8 mouse cellular contexts compared by ENCODE assay signal in the genomic region with DNA sequence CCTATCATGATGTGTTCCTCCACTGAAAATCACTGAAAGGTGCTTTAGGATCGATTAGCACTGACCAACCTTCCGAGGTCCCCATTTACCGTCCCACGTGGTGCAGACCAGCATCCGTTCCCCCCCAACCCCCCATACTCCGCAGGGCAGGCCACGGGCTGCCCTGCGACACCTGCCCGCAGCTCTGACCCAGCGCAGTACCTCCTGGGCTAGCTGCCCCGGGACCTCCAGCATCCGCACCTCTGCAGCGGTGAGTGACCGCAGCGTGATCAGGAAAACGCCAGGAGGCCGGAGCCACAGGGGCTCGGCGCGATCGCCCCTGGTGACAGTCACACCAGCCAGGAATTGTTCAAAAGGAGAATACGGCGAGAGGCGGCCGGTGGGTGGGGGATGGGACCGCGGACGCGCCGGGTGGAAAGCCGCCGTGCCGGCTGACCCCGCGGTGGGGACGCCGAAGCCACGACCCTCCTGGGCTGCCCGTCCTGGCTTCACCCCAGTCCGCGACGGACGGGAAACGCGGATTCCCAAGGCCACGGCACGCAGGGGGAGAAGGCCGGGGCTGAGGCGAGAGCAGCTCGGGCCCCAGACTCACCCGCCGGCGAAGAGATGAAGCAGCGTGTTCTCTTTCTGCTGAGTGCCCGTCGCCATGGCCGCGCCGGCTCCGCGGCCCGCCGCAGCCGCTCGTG. TPM values are rescaled to one million over a fixed set of nuclear protein-coding genes. Genes with fewer than 3 reads are reported as not detected.
DNase-seq lines count a peak whose midpoint lies in the region; ATAC-seq and TF ChIP-seq lines count a peak whose summit lies in the region.

No protein-coding gene starts in this region.

- no peaks in the 10 kb centered on the region for H3K36me3 ChIP-seq in ES-E14 (ENCODE audit: control insufficient read depth, insufficient read depth, low read length, poor library complexity, severe bottlenecking)
- no peaks in the 10 kb centered on the region for H3K36me3 ChIP-seq in hindbrain, embryonic 12.5 days
- no peaks in the 10 kb centered on the region for H3K36me3 ChIP-seq in liver, embryonic 16.5 days (ENCODE audit: control insufficient read depth, insufficient read depth)
- H3K36me3 ChIP-seq in stomach, embryonic 16.5 days (ENCODE audit: control insufficient read depth, insufficient read depth, low read length) = no peaks in the 10 kb centered on the region

- H3K27ac ChIP-seq in ES-E14 (ENCODE audit: insufficient read depth, low read depth, low read length, poor library complexity, severe bottlenecking) = no peak overlapping the region
- H3K27ac ChIP-seq in hindbrain, embryonic 12.5 days = peak overlapping the region; percentile 87
- H3K27ac ChIP-seq in liver, embryonic 16.5 days (ENCODE audit: low read length) = peak overlapping the region; percentile 48
- 0 out of 2 replicates have a peak overlapping the region, but pooled peaks have one; percentile 12 for H3K27ac ChIP-seq in stomach, embryonic 16.5 days (ENCODE audit: low read length)

- DNase-seq in layer of hippocampus, postnatal 25 days (ENCODE audit: extremely low spot score in 1 of 2, low spot score in 1 of 2) = peak; percentile 40 to 48
- DNase-seq in layer of hippocampus, postnatal 10 days (ENCODE audit: low spot score in 2 of 2) = no peak
- DNase-seq in ES-E14 (ENCODE audit: low read depth, low spot score) = no peak
- peak; percentile 43 for DNase-seq in embryo, embryonic 9.5 days (ENCODE audit: extremely low spot score)
- DNase-seq in layer of hippocampus, postnatal 36 days = no peak

- peak overlapping the region; percentile 88 for H3K9ac ChIP-seq in ES-E14 (ENCODE audit: insufficient read depth, low read depth, low read length, poor library complexity, severe bottlenecking)
- H3K9ac ChIP-seq in hindbrain, embryonic 12.5 days = peak overlapping the region; percentile 88
- peak overlapping the region; percentile 73 for H3K9ac ChIP-seq in liver, embryonic 16.5 days (ENCODE audit: low read depth, low read length)
- H3K9ac ChIP-seq in stomach, embryonic 16.5 days (ENCODE audit: low read length) = peak overlapping the region; percentile 84

- H3K4me2 ChIP-seq in hindbrain, embryonic 12.5 days (replicated peaks) = peak overlapping the region; percentile 97
- H3K4me2 ChIP-seq in liver, embryonic 16.5 days (ENCODE audit: low read depth, low read length) = peak overlapping the region; percentile 94
- H3K4me2 ChIP-seq in stomach, embryonic 16.5 days (ENCODE audit: low read depth, low read length) = peak overlapping the region; percentile 98

- WGBS in hindbrain, embryonic 12.5 days = 1% methylated on average over 62 of the region's 65 CpGs
- under 1% methylated on average over 65 of the region's 65 CpGs for WGBS in liver, embryonic 16.5 days (ENCODE audit: insufficient replicate concordance)
- under 1% methylated on average over 61 of the region's 65 CpGs for WGBS in stomach, embryonic 16.5 days

- peaks cover 9% of the 10 kb centered on the region; the same call in 1 of the 2 replicates for H3K27me3 ChIP-seq in hindbrain, embryonic 12.5 days
- peaks cover 3% of the 10 kb centered on the region for H3K27me3 ChIP-seq in liver, embryonic 16.5 days (ENCODE audit: control insufficient read depth, insufficient read depth, low read depth, low read length)
- no peaks in the 10 kb centered on the region for H3K27me3 ChIP-seq in stomach, embryonic 16.5 days (ENCODE audit: control insufficient read depth, insufficient read depth, low read length)

- peak; percentile 76 for ATAC-seq in hindbrain, embryonic 12.5 days (ENCODE audit: low FRiP score)
- ATAC-seq in liver, embryonic 16.5 days (ENCODE audit: low read depth) = peak; percentile 11
- peak; percentile 5 for ATAC-seq in stomach, embryonic 16.5 days (ENCODE audit: insufficient read depth, low FRiP score)

- peak overlapping the region; percentile 86 to 89 for H3K4me3 ChIP-seq in ES-E14 (ENCODE audit: insufficient read depth in 1 of 2, low read depth in 1 of 2, low read length in 2 of 2, poor library complexity in 1 of 2, severe bottlenecking in 1 of 2)
- H3K4me3 ChIP-seq in hindbrain, embryonic 12.5 days = peak overlapping the region; percentile 77
- H3K4me3 ChIP-seq in liver, embryonic 16.5 days (ENCODE audit: low read depth, low read length) = peak overlapping the region; percentile 69
- H3K4me3 ChIP-seq in stomach, embryonic 16.5 days (replicated peaks; ENCODE audit: low read length) = peak overlapping the region; percentile 79

- in situ Hi-C loops in ES-E14 (cut with MboI; ENCODE audit: low sequenced_read_pairs in 2 of 2, unreplicated experiment in 2 of 2) = no loop called here

- H3K9me3 ChIP-seq in ES-E14 (ENCODE audit: control insufficient read depth, insufficient read depth, low read depth, low read length) = no peaks in the 10 kb centered on the region
- H3K9me3 ChIP-seq in hindbrain, embryonic 12.5 days (replicated peaks) = no peaks in the 10 kb centered on the region
- no peaks in the 10 kb centered on the region for H3K9me3 ChIP-seq in liver, embryonic 16.5 days (replicated peaks; ENCODE audit: control insufficient read depth, low read length)
- no peaks in the 10 kb centered on the region for H3K9me3 ChIP-seq in stomach, embryonic 16.5 days (replicated peaks; ENCODE audit: control insufficient read depth, low read length)

- H3K4me1 ChIP-seq in ES-E14 (ENCODE audit: control insufficient read depth in 2 of 2, insufficient read depth in 2 of 2, low read length in 2 of 2, poor library complexity in 1 of 2) = peaks cover 0 to 9% of the 10 kb centered on the region in 2 experiments; a peak in 1 of 4 replicates
- peaks cover 22% of the 10 kb centered on the region for H3K4me1 ChIP-seq in hindbrain, embryonic 12.5 days
- H3K4me1 ChIP-seq in liver, embryonic 16.5 days (ENCODE audit: control insufficient read depth, low read depth, low read length) = peaks cover 17% of the 10 kb centered on the region
- H3K4me1 ChIP-seq in stomach, embryonic 16.5 days (ENCODE audit: control insufficient read depth, insufficient read depth, low read length) = peaks cover 19% of the 10 kb centered on the region

TF ChIP-seq in ES-E14, 5 proteins besides CTCF, POLR2A, EP300 and RAD21:
- TF ChIP-seq ZNF384 (IDR thresholded peaks at IDR 0.05; ENCODE audit: low read depth, low read length) (no peak), HCFC1 (IDR thresholded peaks at IDR 0.05; ENCODE audit: borderline replicate concordance, insufficient read depth, low read length) (no peak), MAFK (IDR thresholded peaks at IDR 0.05; ENCODE audit: insufficient read depth, low read depth, low read length) (no peak), CHD2 (IDR thresholded peaks at IDR 0.05; ENCODE audit: low read depth, low read length) (no peak), ZC3H11A (IDR thresholded peaks at IDR 0.05; ENCODE audit: borderline replicate concordance, low read depth, low read length) (no peak)

RNA-seq across cellular contexts. Expression of gene Slc25a33, which starts 0.5 kb away (rescaled TPM):
- 10 to 100 TPM; 31.0 to 38.8 TPM for total RNA-seq in layer of hippocampus, postnatal 25 days (2021)
- total RNA-seq in layer of hippocampus, postnatal 10 days (2021) = 10 to 100 TPM; 28.4 to 30.7 TPM
- 11.5 and 12.2 TPM in 2 replicates for total RNA-seq in ES-E14 (2012; rRNA removed)
- polyA plus RNA-seq in hindbrain, embryonic 12.5 days (2016; fragmentation: Nextera tagmentation; extraction: Ambion mirVana) = 18.8 and 18.9 TPM in 2 replicates
- 10.7 and 11.3 TPM in 2 replicates for polyA plus RNA-seq in liver, embryonic 16.5 days (2015; fragmentation: Nextera tagmentation; extraction: Ambion mirVana)
- polyA plus RNA-seq in stomach, embryonic 16.5 days (2015; fragmentation: Nextera tagmentation; extraction: Ambion mirVana) = 7.8 and 8.1 TPM in 2 replicates
- total RNA-seq in layer of hippocampus, postnatal 36 days (2021) = 10 to 100 TPM; 33.0 to 36.4 TPM

RNA-seq across cellular contexts. Expression of gene Tmem201, which starts 35.7 kb away (rescaled TPM):
- 10 to 100 TPM; 66.5 to 70.7 TPM for total RNA-seq in layer of hippocampus, postnatal 25 days (2021)
- total RNA-seq in layer of hippocampus, postnatal 10 days (2021) = 10 to 100 TPM; 66.7 to 66.8 TPM
- 47.3 and 66.6 TPM in 2 replicates for total RNA-seq in ES-E14 (2012; rRNA removed)
- 39.6 and 39.7 TPM in 2 replicates for polyA plus RNA-seq in hindbrain, embryonic 12.5 days (2016; fragmentation: Nextera tagmentation; extraction: Ambion mirVana)
- polyA plus RNA-seq in liver, embryonic 16.5 days (2015; fragmentation: Nextera tagmentation; extraction: Ambion mirVana) = 5.4 and 6.5 TPM in 2 replicates
- polyA plus RNA-seq in stomach, embryonic 16.5 days (2015; fragmentation: Nextera tagmentation; extraction: Ambion mirVana) = 19.7 and 20.1 TPM in 2 replicates
- 10 to 100 TPM; 64.9 to 67.5 TPM for total RNA-seq in layer of hippocampus, postnatal 36 days (2021)

Comparison
In these comparisons a context has a peak if more than half of its experiments do, and no peak if none do; other contexts are left out.
1. DNase-seq: peak in layer of hippocampus, postnatal 25 days (2 of 2) and embryo, embryonic 9.5 days (single experiment); none in layer of hippocampus, postnatal 10 days (0 of 2), ES-E14 (single experiment) and layer of hippocampus, postnatal 36 days (0 of 2).
2. ATAC-seq: peak in every context shown above with its lines; median percentile 76 in hindbrain, embryonic 12.5 days; 11 in liver, embryonic 16.5 days; 5 in stomach, embryonic 16.5 days.
3. Peak in every context shown above with its lines, with median percentiles within 50 percentile points of each other: H3K4me3 ChIP-seq, H3K9ac ChIP-seq and H3K4me2 ChIP-seq.